Mouse (Mus musculus): ENCODE results near the gene Klhdc7b. TPM values are rescaled to one million over a fixed set of nuclear protein-coding genes. Genes with fewer than 3 reads are reported as not detected.
A peak's percentile ranks its signal among the peaks of the same experiment; 100 is the strongest.

Gene Klhdc7b
- total RNA-seq (2015; ENCODE audit: low replicate concordance) (not detected in 2 replicates), total RNA-seq (2017; ENCODE audit: low replicate concordance) (not detected in 2 replicates)

DNA sequence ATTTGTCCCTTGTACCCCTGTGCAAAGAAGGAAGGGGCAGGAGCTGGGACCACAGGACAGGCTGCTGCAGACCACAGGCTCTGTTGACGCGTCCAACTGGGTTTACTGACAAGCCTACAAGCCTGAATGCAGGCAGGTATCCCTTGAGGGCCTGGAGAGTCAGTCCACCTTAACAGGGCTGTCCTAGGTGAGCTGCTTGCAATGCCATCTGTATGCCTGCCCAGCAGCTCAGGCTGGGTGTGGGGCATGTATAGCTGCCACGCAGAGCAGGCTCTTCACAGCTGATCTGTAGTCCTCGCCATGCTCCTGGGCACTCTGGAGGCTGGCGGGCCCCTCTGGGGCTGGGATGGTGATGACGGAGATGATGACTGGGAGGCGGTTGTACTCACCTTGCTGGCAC, at the start of gene Klhdc7b:
Klhdc7b (plus strand) TSS at position 301 of the 400 bp plus-strand sequence.
- no peak for ATAC-seq (replicated peaks; ENCODE audit: low FRiP score, poor library complexity, severe bottlenecking)

DNA sequence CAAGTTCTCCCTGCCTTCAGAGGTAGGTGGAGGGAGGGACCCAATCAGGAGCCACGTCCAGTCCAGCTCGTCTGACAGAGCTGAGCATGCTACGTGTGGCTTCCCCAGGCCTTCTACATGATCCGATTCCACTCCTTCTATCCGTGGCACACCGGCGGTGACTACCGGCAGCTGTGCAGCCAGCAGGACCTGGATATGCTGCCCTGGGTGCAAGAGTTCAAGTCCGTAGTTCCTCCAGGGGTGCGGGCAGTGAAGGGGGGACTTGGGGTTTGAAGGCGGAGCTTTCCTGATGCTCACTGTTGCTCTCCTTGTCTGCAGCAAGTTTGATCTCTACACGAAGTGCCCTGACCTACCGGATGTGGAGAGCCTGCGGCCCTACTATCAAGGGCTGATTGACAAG, 48.3 kb upstream of the Klhdc7b start:
- no peak for ATAC-seq (replicated peaks; ENCODE audit: low FRiP score, poor library complexity, severe bottlenecking)

DNA sequence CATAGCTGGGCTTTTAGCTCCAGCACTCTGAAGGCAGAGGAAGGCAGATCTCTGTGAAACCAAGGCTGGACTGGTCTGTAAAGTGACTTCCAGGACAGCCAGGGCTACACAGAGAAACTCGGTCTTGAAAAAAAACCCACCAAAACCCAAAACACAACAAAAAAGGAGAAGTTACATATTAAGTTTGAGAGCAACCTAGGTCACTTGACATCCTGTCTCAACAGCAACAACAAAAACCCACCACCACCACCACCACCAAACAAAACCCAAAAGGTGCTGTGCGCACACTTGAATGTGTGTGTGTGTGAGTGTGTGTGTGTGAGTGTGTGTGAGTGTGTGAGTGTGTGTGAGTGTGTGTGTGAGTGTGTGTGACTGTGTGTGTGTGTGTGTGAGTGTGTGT, 45.0 kb upstream of the Klhdc7b start:
- no peak for ATAC-seq (replicated peaks; ENCODE audit: low FRiP score, poor library complexity, severe bottlenecking)

DNA sequence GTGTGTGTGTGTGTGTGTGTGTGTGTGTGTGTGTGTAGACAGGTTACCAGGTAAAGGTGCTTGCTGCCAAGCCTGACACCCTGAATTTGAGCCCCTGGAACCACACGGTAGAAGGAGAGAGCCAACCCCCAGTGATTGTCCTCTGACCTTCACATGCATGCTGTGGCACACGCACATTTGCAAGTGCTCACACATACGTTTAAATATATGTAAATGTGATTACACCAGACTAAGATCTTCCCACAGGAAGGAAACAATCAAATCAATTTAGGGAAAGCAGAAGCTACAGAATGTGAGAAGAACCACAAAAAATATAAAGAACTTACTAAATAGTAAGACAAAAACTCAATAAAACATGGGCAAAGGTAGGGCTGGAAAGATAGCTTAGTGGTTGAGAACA, 44.6 kb upstream of the Klhdc7b start:
- ATAC-seq (replicated peaks; ENCODE audit: low FRiP score, poor library complexity, severe bottlenecking): no peak

DNA sequence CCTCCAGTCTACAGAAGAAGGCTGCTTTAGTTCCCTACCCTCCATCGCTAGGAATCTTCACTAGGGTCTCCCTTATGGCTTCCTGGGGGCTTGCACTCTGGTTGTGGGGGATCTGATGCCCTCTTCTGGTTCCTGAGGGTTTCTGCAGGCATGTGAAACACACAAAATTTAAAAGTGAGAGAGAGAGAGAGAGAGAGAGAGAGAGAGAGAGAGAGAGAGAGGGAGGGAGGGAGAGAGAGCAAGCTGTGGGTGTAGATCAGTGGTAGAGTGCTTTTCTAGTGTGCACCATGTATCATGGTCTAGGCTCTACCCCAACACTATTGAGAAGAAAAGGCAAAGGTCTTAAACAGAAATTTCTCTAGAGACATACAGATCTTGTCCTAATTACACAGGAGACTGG, 43.0 kb upstream of the Klhdc7b start:
- no peak for ATAC-seq (replicated peaks; ENCODE audit: low FRiP score, poor library complexity, severe bottlenecking)

DNA sequence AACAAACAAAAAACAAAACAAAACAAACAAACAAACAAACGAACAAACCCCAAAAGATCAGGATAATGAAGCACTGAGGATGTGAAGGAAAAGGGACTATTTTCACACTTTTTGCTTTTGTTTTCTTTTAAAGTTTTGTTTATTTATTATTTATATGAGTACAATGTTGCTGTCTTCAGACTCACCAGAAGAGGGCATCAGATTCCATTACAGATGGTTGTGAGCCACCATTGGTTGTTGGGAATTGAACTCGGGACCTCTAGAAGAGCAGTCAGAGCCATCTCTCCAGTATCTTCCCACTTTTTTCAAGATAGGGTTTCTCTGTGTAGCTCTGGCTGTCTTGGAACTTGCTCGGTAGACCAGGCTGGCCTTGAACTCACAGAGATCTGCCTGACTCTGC, 41.4 kb upstream of the Klhdc7b start:
- no peak for ATAC-seq (replicated peaks; ENCODE audit: low FRiP score, poor library complexity, severe bottlenecking)

DNA sequence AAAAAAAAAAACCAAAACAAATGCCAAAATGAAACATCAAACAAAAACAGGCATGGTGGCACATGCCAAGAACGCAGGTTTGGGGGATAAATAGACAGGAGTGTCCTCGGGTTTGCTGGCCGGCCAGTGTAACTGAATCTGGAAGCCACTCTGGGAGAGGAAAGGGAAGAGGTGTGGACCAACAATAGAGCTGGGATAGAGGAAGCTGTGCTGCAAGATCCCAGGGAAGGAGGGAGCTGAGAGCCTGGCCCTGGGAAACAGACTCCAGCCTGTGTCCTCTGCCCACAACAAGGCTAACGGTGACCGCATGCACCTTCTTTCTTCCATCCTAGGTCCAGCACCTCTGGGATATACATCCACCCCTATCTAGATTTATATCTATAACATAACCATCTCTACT, 34.3 kb upstream of the Klhdc7b start:
- ATAC-seq (replicated peaks; ENCODE audit: low FRiP score, poor library complexity, severe bottlenecking): no peak

DNA sequence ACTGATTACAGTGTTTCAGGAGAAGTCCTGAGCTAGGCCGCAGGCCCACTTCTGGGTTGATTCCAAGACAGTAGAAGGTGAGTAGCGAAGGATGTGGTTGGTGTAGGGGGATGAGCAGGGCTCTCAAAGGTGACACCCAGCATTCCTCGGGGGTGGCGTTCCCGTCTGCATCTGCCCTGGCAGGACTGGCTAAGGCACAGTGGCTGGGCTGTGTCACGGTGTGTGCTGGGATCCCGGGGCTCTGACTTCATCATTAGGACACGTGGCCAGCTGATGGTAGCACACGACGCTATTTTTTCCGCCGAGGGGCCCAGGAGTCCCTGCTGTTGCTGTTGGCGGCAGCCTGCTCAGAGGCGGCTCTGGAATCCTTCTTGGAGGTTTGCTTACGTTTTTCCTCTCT, 33.4 kb upstream of the Klhdc7b start:
- no peak for ATAC-seq (replicated peaks; ENCODE audit: low FRiP score, poor library complexity, severe bottlenecking)

DNA sequence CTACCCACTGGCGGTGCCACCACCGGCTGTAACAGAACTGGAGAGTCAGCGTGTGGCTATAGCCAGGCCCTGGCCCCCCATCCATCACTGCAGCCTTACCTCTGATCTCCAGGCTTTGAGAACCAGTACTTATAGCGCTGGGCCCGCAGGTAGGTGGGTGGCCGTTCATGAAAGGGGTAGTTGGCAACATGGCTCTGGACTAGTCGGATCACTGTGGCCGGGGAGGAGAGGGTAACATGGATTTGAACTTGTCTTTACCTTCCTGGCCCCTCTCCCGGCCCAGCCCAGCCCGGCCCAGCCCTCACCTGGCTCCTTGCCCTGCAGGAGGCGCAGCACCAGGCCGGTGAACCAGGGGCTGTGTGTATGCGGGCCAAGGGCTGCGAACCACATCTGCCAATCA, 32.7 kb upstream of the Klhdc7b start:
- ATAC-seq (replicated peaks; ENCODE audit: low FRiP score, poor library complexity, severe bottlenecking): no peak

DNA sequence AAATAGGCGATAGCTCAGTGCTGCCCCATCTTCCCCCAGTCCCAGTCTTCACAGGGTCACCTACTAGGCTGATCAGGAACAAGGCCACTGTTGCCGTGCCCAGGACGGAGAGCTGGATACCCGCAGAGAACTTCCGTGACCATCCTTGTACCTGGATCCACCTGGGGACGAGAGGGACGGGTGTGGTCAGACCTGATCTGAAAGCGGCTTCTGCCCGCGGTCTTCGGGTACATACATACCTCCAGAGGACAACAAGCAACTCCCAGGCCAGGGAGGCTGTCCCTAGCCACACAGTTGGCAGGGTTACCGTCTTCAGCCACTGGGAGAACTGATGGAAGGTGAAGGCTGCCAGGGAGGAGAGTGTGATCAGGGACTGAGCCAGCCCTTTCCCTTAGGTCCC, 31.9 kb upstream of the Klhdc7b start:
- ATAC-seq (replicated peaks; ENCODE audit: low FRiP score, poor library complexity, severe bottlenecking): no peak

DNA sequence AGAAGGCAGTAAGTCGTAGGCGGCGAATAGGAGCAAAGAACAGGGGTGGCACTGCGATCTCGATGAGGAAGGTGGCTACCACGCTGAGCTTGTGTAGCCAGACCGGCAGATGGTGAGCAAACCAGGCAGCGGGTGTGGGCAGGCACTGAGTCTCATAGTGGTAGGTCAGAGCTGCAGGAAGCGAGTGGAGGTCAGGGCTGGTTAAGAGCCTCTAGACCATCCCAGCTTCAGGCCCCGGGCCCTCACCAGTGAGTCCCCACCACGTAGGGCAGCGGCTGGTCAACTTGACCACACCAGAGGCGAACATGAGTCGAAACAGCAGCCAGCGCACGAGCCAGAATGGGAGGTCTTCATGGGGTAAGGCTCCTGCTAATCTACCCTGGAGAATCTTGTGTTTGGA, 30.9 kb upstream of the Klhdc7b start:
- ATAC-seq (replicated peaks; ENCODE audit: low FRiP score, poor library complexity, severe bottlenecking): no peak

DNA sequence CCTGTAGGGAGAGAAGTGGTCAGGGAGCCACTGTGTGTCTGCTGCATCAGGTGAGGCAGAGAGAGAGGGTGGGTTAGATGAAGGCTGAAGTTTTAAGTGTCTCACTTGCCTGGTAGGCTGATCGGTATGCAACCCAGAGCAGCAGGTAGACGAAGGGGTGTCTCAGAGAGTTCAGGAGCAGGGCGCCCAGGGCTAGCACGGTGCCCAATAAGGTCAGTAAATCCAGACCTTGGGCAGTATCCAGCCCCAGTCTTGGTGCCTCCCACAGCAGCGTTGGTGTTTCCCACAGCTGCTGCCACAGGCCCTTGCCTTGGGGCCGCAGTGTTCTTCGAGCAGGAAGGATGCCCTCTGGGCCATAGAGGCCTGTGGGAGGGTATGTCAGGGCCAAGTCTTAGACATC, 30.3 kb upstream of the Klhdc7b start:
- 0 out of 2 replicates have a peak, but pooled peaks have one; percentile 0 for ATAC-seq (replicated peaks; ENCODE audit: low FRiP score, poor library complexity, severe bottlenecking)

DNA sequence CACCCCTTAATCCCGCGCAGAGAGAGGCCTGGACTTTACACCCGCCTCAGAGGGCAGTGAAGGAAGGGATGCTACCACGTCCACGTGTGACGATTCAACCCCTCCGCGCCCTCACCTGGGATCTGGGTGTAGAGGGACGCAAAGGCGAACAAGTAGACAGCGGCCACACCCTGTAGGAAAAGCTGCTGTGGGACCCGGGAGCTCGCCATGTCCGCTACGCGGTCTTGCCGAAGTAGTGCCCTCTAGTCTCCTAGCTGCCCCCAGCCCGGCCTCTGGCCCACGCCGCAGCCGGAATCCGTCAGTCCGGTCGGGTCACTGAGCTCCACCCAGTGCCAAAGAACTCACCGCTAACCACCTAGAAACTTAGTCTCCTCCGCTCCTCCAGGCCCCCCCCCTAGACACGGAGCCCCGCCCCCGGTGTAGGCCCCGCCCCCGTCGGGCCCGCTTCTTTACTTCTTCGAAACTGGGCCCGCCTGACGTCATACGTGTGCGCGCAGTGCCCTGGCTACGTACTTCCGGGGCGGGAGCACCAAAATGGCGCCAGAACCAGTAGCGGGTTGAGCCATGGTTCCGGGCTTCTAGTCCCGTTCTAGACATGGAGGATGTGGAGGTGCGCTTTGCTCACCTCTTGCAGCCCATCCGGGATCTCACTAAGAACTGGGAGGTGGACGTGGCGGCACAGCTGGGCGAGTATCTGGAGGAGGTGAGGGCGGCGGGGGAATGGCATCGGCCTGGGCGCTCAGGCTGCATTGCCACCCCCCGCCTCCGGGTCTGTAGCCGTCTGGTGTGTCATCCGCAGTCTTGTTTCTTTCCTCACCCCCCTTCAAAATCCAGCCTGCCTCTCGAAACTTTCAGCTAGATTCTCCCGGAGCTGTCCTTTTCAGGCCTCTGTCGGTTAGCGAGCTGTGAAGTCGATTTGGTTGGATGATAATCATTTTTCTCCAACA, 29.2 kb upstream of the Klhdc7b start, which contains the start of the genes Lmf2 and Ncaph2:
Lmf2 (minus strand) TSS at position 419 of the 947 bp plus-strand sequence.
Ncaph2 (plus strand) TSS at position 479 of the 947 bp plus-strand sequence.
- ATAC-seq (replicated peaks; ENCODE audit: low FRiP score, poor library complexity, severe bottlenecking): peak; percentile 77

DNA sequence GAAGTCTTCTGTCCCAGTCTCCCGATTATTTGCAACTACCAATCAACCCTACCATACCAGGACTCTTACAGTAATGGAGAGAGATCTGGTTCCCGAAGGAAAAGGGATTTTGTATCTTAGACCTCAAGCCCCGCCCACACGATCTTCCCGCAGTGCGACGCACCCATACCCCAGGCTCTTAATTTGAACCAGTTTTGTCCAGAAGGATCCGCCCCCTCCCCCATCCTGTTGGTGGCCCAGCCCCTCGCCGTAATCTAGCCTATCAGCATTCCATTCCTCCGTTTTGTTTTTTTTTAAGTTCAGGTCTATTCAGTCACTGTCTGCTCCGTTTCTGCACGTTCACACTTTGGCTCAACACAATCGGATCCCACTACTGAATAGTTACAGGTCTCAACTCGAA, 28.3 kb upstream of the Klhdc7b start:
- peak; percentile 48 for ATAC-seq (replicated peaks; ENCODE audit: low FRiP score, poor library complexity, severe bottlenecking)

DNA sequence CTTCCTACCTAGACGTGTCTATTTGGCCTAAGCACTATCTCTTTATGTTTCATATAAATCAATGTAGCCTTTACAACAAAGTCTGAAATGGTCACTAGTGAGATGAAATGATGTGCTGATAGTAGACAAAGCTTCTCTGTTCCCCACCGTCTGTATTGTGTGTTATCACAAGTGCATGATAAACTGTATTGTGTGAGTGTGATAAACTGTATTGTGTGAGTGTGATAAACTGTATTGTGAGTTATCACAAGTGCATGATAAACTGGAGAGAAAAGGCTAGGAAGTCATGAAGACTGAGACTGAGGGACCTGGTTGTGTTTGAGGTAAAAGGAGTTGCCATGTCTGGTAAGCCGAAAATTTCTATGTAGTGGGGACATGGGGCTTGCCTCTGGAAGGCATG, 25.9 kb upstream of the Klhdc7b start:
- ATAC-seq (replicated peaks; ENCODE audit: low FRiP score, poor library complexity, severe bottlenecking): no peak

DNA sequence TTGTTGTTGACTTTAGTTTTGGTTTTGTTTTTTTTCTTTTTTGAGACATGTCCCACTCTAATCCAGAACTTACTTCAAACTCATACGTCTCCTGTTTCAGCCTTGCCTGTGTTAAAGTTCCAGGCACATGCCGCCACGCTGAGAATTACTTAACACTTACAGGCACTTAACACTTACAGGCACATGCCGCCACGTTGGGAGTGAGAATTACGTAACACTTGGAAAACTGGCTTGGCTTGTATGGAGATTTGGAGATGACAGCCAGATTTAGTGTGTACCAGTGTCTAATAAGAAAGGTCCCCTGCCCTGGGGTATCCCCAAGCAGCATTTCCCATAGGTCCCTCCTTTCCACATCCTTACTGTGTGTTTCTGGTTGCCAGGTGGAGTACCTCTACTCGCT, 21.7 kb upstream of the Klhdc7b start:
- no peak for ATAC-seq (replicated peaks; ENCODE audit: low FRiP score, poor library complexity, severe bottlenecking)

DNA sequence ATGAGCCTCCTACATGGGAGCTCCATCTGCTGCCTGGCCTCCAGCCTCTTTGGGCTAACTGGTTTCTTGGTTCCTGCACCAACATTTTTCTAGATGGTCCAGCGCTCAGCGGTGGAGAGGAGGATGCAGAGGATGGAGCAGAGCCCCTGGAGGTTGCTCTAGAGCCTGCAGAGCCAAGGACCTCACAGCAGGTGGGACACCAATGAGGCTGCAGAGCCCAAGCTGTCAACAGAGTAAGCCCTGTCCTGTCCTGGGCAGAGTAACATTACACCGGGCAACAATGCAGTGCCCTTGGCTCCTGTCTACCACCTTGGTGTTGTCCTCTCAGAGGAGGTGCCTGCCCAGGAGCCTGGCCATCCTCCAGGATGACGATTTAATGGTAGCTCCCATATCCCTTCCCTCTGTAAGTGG, 19.6 kb upstream of the Klhdc7b start:
- no peak for ATAC-seq (replicated peaks; ENCODE audit: low FRiP score, poor library complexity, severe bottlenecking)

DNA sequence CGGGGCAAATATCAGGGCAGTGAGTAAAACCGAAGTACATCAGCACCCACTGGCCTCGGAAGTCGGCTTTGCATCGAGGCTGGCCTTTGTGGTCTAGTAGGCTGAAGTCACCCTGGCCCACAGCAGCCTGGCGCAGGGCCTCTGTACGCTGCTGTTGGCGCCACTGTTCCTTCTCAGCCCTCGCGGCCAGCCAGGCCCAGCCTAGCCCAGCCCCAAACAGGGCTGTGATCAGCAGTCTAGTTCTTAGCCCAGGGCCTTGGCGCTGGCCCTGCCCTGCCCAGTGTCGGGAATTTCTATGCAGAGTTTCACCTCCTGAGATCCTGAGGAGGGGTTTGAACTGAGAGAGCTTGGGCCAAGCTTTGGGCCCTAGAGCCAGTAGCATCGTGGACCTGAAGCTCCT, 12.6 kb upstream of the Klhdc7b start:
- no peak for ATAC-seq (replicated peaks; ENCODE audit: low FRiP score, poor library complexity, severe bottlenecking)

DNA sequence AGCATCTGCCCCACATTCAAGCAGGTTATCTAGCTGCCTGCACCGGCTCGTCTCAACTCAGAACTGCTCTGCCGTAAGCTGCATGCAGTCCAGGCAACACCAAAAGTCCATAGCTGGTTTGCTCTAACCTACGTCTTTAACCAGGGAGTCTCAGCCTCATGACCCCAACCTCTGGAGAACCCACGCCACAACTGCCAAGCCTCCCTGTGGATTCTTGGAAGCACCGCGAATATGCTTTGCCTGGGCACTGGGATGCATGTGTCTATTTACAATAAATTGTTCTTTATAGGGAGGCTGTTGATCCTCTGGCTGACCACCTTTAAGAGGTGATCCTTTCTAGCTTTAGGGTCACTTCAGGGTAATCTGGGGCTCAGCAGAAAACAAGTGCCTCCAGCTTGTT, 12.2 kb upstream of the Klhdc7b start:
- no peak for ATAC-seq (replicated peaks; ENCODE audit: low FRiP score, poor library complexity, severe bottlenecking)

DNA sequence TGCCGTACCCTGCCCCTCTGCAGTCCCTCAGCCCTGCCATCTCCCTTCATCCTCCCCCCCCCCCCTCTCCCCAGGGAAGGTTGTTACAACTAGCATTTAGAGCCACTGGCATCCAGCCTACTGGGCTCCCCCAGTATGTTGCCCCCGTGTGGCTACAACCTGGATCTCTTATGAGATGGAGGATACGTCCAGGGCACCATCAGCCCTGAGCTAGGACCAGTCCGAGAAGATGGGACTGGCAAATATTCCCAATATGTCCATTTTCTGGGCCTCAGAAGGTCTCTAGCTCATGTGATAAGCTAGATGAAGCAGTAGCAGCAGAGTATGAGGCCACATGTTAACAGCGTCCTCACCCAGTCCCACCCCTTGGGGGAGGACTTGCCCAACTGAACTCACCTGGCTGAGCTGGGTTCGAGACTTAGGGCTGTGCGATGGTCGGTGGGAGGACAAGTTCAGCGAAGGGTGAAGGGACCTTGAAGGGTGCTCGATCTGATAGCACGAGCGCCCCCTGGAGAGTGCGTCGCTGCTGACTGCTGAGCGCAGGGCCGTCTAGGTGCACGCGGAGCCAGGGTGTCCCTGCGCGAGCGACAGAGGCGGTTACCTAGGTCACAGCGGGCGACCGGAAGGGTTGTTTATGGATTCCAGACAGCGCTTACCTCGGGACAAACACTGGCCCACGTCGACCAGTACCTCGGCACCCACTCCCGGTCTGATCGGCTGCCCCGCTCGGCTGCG, 11.5 kb upstream of the Klhdc7b start:
- peak; percentile 84 for ATAC-seq (replicated peaks; ENCODE audit: low FRiP score, poor library complexity, severe bottlenecking)

DNA sequence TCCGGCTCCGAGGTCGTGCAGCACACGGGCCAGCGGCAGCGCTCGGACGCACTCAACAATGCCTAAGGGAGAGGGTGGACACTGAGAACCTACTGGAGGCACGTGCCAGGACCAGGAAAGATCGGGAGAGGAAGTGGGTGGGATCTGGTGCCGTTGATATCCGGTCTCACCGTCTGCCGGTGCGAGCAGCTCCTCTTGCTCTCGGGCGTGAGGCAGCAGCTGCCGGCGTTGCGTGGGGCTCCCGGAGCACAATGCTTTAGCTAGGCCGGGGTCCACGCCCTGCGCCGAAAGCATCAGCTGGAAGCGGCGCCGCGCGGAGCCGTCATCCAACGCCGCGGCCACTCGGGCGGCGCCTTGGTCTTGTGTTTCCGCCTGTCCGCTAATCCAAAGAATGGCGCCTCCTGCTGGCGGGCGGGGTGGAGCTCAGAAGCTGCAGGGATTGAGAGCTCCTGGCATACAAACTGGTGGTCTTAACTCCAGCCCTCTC, 10.9 kb upstream of the Klhdc7b start, which contains the start of gene Sco2:
Sco2 (minus strand) TSS at position 85 of the 487 bp plus-strand sequence.
- peak; percentile 70 for ATAC-seq (replicated peaks; ENCODE audit: low FRiP score, poor library complexity, severe bottlenecking)
